Mouse (Mus musculus) stomach, embryonic 15.5 days (tissue): ENCODE data around the gene Dnajc5. TPM values are rescaled to one million over a fixed set of nuclear protein-coding genes. Genes with fewer than 3 reads are reported as not detected.

Experiments
- ATAC-seq: fragments of 200-750 bp; cut with Nextera tagmentation; 2 replicates; pipeline ENCODE4 v1.8.0; 2017; ENCODE audit warnings: low read depth, moderate number of reproducible peaks, moderate TSS enrichment; ENCODE audit not compliant: insufficient read depth, low FRiP score
- H3K27ac ChIP-seq: fragments of 300-500 bp; sonication (generic); 2 replicates; pipeline ENCODE4 v1.5.1; 2015; ENCODE audit warnings: mild to moderate bottlenecking, inconsistent platforms
- H3K27me3 ChIP-seq: fragments of 300-500 bp; sonication (generic); replicated peaks from 2 replicates; pipeline ENCODE4 v1.6.1; 2015; ENCODE audit warnings: inconsistent platforms
- H3K36me3 ChIP-seq: fragments of 300-500 bp; sonication (generic); 2 replicates; pipeline ENCODE4 v1.6.1; 2015; ENCODE audit warnings: inconsistent platforms
- H3K4me1 ChIP-seq: fragments of 300-500 bp; sonication (generic); 2 replicates; pipeline ENCODE4 v1.6.1; 2015; ENCODE audit warnings: inconsistent platforms
- H3K4me2 ChIP-seq: fragments of 300-500 bp; sonication (generic); 2 replicates; pipeline ENCODE4 v1.6.1; 2015; ENCODE audit warnings: mild to moderate bottlenecking, inconsistent platforms
- H3K4me3 ChIP-seq: fragments of 300-500 bp; sonication (generic); replicated peaks from 2 replicates; pipeline ENCODE4 v1.5.1; 2015; ENCODE audit warnings: inconsistent platforms
- H3K9ac ChIP-seq: fragments of 300-500 bp; sonication (generic); 2 replicates; pipeline ENCODE4 v1.6.1; 2015; ENCODE audit warnings: inconsistent platforms
- H3K9me3 ChIP-seq: fragments of 300-500 bp; sonication (generic); 2 replicates; pipeline ENCODE4 v1.6.1; 2016; ENCODE audit warnings: inconsistent platforms
- WGBS: fragments of 180-500 bp; shearing (Covaris S2); methylation state at CpG from one replicate; pipeline ENCODE4 v1.1.7; 2015; 5-methylcytosine and 5-hydroxymethylcytosine counted together
- polyA plus RNA-seq: library from polyadenylated mRNA; unstranded; fragments of >200 nt; fragmentation: Nextera tagmentation; extraction: Ambion mirVana; gene quantifications from 2 replicates; pipeline ENCODE4 v1.2.1, GENCODE M21; 2015

The Dnajc5 gene
- polyA plus RNA-seq = 76.4 and 82.1 TPM in 2 replicates

DNA sequence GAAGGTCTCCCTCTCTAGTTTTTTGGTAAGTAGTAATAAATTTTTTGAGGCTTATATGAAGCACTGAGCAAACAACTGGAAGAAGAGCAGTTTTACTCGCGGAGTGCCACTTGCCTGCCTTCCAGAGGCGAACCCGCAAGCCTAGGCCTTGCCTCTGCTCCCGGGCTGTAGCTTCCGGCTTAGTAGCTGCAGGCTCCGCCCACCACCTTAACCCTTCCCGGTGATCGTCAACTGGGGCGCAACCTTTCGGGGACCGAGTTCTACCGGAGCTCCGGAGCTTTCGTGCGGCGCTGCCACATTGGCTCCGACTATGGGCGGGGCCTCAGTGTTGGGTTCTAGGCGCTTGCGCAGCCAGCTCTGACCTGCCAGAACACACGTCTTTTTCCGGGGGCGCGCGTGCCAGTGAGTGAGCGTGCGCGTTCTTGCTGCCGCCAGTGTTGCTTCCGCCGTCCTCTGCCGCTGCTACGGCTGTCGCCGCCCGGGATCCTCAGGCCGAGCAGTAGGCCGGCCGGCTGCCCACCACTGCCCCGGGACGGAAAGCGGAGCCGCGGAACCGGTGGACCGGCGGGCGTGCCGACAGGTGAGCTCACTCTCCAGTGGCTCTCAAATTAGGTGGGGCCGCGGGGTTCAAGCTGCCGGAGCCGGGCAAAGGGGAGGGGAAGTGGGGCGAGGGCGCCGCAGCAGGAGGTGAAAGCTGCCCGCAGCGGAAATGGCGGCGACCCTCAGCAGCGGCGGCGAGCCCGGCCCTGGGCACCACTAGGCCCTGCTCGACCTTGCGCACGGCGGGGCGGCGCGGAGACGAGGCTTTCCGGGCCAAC, at the start of gene Dnajc5:
TSS of gene Dnajc5 (plus strand) at position 368 of the 818 bp plus-strand sequence.
- peak; percentile 98 for ATAC-seq
- peak within 1 kb of the TSS; percentile 95 for H3K4me3 ChIP-seq
- peaks cover 17% of the 10 kb centered on the region for H3K36me3 ChIP-seq
- peak within 1 kb of the TSS; percentile 99 for H3K27ac ChIP-seq
- H3K9me3 ChIP-seq = no peaks in the 10 kb centered on the region
- H3K4me2 ChIP-seq = peak within 1 kb of the TSS; percentile 57
- peaks cover 16% of the 10 kb centered on the region for H3K4me1 ChIP-seq
- H3K27me3 ChIP-seq = no peaks in the 10 kb centered on the region
- peak within 1 kb of the TSS; percentile 99 for H3K9ac ChIP-seq
- under 1% methylated on average over 74 of the region's 74 CpGs for WGBS

DNA sequence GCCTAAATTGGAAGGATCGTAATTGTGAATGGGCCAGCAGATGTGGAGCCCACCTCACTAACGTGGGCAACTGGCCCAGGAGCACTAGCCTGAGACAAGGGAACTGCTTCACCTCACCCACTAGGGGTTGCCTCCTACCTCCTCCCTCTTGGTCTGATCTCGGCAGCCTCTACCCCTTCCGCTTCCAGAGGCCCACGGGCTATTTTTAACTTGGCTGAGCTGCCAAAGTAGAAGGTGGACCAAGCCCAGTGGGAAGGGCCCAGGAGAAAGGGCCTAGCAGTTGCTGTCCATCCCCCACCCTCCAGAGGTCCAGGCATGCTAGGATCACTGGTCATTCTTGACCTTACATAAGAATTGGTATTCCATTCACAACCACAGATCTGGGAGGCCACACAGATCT, 49.0 kb upstream of the Dnajc5 start:
- H3K9ac ChIP-seq = no peak overlapping the region
- H3K4me3 ChIP-seq = no peak overlapping the region
- H3K27ac ChIP-seq = no peak overlapping the region
- H3K4me2 ChIP-seq = no peak overlapping the region
- ATAC-seq = no peak
- H3K9me3 ChIP-seq = no peaks in the 10 kb centered on the region
- H3K27me3 ChIP-seq = no peaks in the 10 kb centered on the region
- 47% methylated on average over 5 of the region's 5 CpGs for WGBS
- peaks cover 3% of the 10 kb centered on the region for H3K4me1 ChIP-seq
- no peaks in the 10 kb centered on the region for H3K36me3 ChIP-seq

DNA sequence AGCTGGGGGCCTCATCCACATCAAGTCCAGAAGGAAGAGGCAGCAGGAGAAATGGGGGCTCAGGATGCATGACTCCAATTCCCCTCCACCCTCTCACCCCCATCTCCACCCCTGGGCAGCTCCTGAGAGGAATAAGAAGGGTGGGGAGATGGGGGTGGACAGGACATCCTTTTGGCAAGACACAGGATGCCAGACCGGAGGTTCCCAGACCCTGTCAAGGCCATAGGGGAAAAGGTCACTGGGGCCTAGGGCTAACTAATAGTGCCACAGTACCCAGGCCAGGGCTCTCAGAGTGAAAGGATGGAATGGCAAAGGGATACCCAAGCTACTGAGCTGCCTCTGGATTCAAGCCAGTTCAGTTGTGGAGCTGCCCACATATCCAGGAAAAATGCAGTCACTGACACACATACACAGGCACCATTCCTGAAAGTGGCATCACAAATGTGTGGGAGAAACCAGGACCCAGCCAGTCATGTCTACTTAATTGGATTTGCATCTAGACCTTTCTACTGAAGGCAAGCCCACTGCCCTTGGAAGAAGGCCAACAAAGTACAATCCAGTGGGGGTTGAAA, 47.9 kb upstream of the Dnajc5 start:
- H3K36me3 ChIP-seq = no peaks in the 10 kb centered on the region
- WGBS = 50% methylated on average over 1 of the region's 1 CpGs
- H3K9ac ChIP-seq = no peak overlapping the region
- H3K27ac ChIP-seq = no peak overlapping the region
- H3K27me3 ChIP-seq = no peaks in the 10 kb centered on the region
- no peak for ATAC-seq
- H3K4me1 ChIP-seq = peaks cover 3% of the 10 kb centered on the region
- H3K9me3 ChIP-seq = no peaks in the 10 kb centered on the region
- no peak overlapping the region for H3K4me3 ChIP-seq
- no peak overlapping the region for H3K4me2 ChIP-seq

DNA sequence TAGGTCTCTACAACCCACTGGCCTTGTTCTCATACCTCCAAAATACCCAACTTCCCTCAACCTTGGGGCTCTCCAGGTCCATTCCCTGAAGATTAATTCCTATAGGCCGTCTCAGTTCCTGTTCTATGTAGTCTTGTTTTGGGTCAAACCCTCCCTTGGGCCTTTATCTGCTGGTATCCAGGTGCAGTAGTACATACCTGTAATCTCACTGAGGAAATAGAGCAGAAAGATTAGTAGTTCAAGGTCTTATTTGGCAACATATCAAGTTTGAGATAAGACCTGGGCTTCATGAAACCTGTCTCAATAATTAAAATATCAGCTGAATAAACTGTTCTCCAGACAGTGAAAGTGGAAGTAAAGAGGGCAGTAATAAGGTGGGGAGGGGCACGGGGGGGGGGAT, 37.2 kb upstream of the Dnajc5 start:
- Histone ChIP-seq H3K27ac (peak overlapping the region; percentile 54), H3K27me3 (no peaks in the 10 kb centered on the region), H3K4me3 (no peak overlapping the region), H3K4me2 (peak overlapping the region; percentile 34; the same call in 1 of the 2 replicates), H3K9ac (no peak overlapping the region), H3K4me1 (peaks cover 21% of the 10 kb centered on the region), H3K36me3 (no peaks in the 10 kb centered on the region), H3K9me3 (no peaks in the 10 kb centered on the region)
- peak; percentile 45; the same call in 1 of the 2 replicates for ATAC-seq
- 21% methylated on average over 2 of the region's 2 CpGs for WGBS

DNA sequence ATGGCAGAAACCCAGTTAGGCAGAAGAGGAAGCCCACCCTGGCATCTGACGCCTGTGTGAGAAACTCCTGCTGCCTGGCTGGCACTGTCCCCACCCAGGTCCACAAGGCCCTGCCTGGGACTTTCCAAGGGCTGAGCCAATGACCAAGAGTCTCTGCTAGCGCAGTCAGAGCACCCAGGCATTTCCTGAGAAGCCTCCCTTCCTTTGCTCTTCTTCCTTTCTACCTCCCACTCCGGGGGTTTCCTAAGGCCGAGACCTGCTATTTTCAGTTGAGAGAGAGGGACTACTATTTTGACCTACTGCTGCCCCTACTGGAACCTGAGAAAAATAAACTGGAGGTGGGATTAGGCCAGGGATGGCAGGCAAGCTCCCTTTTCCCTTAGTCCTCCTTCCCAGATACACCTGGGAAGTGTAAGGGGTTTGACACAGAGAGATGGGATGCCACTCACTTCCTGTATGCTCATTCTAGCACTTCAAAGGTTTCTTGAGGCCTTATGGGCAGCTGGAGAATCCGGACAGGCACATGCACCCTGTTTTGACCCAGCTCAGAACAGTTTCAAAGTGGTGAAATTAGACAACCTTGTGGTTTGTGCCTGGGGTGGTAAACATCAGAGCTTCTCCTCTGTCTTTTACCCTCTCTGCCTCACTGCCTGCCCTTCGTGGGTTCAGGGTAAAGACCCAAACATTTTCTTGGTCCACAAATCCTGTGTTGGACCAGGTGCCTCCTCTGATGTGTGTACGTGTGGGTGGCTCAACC, 36.5 kb upstream of the Dnajc5 start:
- Histone ChIP-seq H3K4me2 (peak overlapping the region; percentile 34; the same call in 1 of the 2 replicates), H3K4me3 (no peak overlapping the region), H3K9me3 (no peaks in the 10 kb centered on the region), H3K27me3 (no peaks in the 10 kb centered on the region), H3K36me3 (no peaks in the 10 kb centered on the region), H3K4me1 (peaks cover 22% of the 10 kb centered on the region), H3K27ac (peak overlapping the region; percentile 54), H3K9ac (no peak overlapping the region)
- ATAC-seq = peak; percentile 59
- 29% methylated on average over 7 of the region's 7 CpGs for WGBS

DNA sequence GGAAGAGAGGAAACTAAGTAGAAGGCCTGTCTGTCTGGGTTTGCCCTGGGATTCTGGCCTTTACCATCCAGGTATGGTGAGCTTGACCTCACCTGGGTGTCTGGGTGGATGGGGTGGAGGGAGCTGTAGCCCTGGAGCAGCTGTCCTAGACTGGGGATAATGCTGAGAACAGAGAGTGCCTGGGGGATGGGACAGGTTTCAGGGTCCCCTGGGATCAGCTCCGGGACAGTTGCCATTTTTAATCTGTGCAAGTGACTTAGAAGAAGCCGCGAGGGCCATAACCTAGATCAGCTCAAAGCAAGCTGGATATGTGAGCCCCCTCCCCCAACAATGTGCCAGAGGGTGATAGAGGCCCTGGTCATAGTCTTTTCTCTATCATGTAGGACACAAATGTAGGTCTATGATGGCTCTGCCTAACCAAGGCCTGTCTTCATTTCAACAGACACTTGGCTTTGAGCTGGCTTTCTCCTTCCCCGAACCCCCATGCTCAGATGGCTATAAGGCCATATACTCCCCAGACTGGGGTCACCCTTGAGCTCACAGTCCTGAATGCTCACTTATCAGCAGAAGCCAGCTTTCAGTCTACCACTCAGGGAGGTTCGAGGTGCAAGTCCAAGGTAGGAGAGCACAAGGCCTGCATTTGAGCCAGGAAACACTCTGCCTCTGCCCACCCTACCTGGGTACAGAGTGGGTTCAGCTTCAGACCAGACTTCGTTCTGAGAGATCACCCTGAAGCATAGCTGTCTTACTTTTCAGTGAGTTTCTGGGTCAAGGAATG, 35.6 kb upstream of the Dnajc5 start:
- 77% methylated on average over 6 of the region's 6 CpGs for WGBS
- no peak overlapping the region for H3K4me3 ChIP-seq
- no peaks in the 10 kb centered on the region for H3K27me3 ChIP-seq
- no peak overlapping the region for H3K4me2 ChIP-seq
- no peak for ATAC-seq
- H3K27ac ChIP-seq = no peak overlapping the region
- H3K4me1 ChIP-seq = peaks cover 22% of the 10 kb centered on the region
- H3K9me3 ChIP-seq = no peaks in the 10 kb centered on the region
- no peaks in the 10 kb centered on the region for H3K36me3 ChIP-seq
- H3K9ac ChIP-seq = no peak overlapping the region

DNA sequence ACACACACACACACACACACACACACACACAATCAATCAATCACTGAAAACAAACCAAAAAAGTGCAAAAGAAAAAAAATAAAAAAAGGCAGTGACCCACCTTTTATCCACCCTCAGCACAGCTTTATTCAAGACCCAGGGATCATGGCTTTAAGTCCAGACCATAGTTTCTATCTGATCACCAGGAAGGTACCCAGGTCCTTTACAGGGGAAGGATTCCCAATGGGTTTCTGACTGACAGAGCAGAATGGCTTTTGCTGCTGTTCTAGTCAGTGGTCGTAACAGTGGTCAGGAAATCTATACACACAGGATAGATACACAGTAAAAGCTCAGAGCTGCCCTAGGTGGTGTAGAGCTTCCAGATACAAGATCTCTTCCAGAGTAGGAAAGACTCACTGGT, 34.5 kb upstream of the Dnajc5 start:
- Histone ChIP-seq H3K27ac (no peak overlapping the region), H3K36me3 (no peaks in the 10 kb centered on the region), H3K27me3 (no peaks in the 10 kb centered on the region), H3K9me3 (no peaks in the 10 kb centered on the region), H3K4me3 (no peak overlapping the region), H3K4me2 (no peak overlapping the region), H3K9ac (no peak overlapping the region), H3K4me1 (peaks cover 22% of the 10 kb centered on the region)
- WGBS = 28% methylated on average over 1 of the region's 1 CpGs
- ATAC-seq = no peak

DNA sequence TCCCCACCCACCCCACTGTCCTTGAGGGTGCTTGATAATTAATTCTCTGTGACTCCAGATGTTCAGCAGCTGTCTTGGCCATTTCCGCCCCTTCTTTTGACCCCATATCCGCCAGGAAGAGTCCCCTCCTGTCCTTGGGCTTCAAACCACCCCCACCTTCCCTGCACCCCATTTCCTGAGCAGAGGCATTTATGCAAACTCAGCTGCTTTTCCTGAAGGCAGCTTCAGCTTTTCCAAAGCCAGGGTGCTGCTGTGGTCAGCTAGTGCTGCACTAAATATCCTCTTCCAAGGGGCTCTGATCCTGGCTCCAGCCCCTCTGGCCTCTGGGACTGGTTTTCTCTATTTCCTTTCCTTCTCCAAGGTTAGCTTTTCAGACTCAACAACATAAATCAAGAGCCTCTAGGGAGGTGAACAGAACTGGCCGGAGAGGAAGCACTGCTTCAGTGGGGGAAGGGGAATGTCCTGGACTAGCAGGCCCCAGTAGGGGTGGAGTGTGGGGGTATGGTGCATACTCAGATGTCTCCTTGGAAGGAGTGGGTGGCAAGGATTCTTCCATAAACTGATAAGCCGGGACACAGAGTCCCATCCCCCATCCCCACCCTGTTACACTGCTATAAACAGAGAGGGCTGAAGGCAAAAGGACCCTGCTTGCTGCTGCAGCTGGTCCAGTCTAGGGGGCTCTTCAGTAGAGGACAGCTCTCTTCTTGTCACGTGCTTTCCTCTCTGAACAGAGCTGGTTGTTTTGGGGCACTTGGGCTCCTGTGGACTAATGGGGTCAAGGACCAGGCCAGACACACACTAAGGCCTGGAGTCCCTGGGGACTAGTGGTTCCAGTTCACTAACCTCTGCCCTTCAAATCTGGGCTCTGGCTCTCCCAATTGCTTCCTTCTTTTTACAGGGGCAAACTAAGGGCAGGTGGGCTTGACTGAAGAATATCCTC, 32.7 kb upstream of the Dnajc5 start:
- H3K36me3 ChIP-seq = no peaks in the 10 kb centered on the region
- no peaks in the 10 kb centered on the region for H3K9me3 ChIP-seq
- H3K4me2 ChIP-seq = peak overlapping the region; percentile 9; the same call in 1 of the 2 replicates
- peaks cover 22% of the 10 kb centered on the region for H3K4me1 ChIP-seq
- ATAC-seq = peak; percentile 79
- H3K9ac ChIP-seq = no peak overlapping the region
- no peaks in the 10 kb centered on the region for H3K27me3 ChIP-seq
- H3K4me3 ChIP-seq = no peak overlapping the region
- 17% methylated on average over 5 of the region's 5 CpGs for WGBS
- peak overlapping the region; percentile 74 for H3K27ac ChIP-seq

DNA sequence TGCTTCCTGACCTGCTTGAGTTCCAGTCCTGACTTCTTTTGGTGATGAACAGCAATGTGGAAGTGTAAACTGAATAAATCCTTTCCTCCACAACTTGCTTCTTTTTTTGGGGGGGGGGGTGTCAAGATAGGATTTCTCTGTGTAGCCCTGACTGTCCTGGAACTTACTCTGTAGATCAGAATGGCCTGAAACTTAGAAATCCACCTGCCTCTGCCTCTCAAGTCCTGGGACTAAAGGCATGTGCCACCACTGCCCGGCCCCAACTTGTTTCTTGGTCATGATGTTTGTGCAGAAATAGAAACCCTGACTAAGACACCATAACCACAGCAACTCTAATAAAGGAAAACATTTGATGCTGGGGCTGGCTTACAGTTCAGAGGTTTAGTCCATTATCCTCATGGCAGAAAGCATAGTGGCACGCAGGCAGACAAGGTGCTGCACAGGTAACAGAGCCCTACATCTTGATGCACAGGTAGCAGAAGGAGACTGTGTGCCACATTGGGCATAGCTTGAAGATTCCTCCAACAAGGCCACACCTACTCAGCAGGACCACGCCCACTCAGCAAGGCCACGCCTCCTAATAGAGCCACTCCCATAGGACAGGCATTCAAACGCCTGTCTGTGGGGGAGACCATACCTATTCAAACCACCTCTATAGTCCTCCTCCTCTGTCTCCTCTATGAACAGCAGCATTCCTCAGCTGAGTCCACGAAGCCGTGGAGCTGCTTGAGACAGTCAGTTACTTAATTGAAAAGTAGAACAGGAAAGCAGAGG, 28.7 kb upstream of the Dnajc5 start:
- Histone ChIP-seq H3K4me3 (no peak overlapping the region), H3K9me3 (no peaks in the 10 kb centered on the region), H3K9ac (no peak overlapping the region), H3K27me3 (no peaks in the 10 kb centered on the region), H3K27ac (no peak overlapping the region), H3K4me2 (no peak overlapping the region), H3K36me3 (no peaks in the 10 kb centered on the region), H3K4me1 (peaks cover 16% of the 10 kb centered on the region)
- 31% methylated on average over 7 of the region's 7 CpGs for WGBS
- ATAC-seq = no peak

DNA sequence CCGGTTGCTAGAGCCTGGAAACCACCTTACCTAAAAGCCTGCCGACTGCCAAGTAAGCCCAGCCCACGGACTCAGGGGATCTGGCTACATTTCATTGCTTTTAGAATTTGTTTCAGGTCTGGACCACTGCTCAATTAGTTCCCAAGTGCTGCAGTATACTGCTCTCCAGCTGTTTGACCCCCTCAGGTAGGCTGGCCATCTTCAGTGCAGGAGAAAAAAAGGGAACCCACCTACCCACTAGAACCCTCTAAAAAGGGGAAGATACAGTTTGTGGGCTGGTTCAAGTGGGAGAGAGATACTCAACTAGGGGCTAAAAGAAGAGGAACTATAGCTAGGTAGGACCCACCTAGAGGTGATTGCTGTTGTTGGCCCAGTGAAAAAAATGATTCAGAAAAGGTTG, 28.1 kb upstream of the Dnajc5 start:
- ATAC-seq = no peak
- H3K4me1 ChIP-seq = peaks cover 11% of the 10 kb centered on the region
- WGBS = 47% methylated on average over 3 of the region's 3 CpGs
- H3K4me2 ChIP-seq = no peak overlapping the region
- no peaks in the 10 kb centered on the region for H3K27me3 ChIP-seq
- H3K27ac ChIP-seq = no peak overlapping the region
- H3K4me3 ChIP-seq = no peak overlapping the region
- H3K9me3 ChIP-seq = no peaks in the 10 kb centered on the region
- no peak overlapping the region for H3K9ac ChIP-seq
- no peaks in the 10 kb centered on the region for H3K36me3 ChIP-seq
